Mouse (Mus musculus): ENCODE data around the gene Myo1e.

- no peak for TF ChIP-seq CTCF (IDR thresholded peaks at IDR 0.05; ENCODE audit: extremely low read depth, insufficient read length, insufficient replicate concordance, low read depth, low read length)
- TF ChIP-seq POLR2A (IDR thresholded peaks at IDR 0.05; ENCODE audit: low read depth, low read length): no peak
Measured at GRCm38 (mm10) chr9:70271137-70271536, 64.0 kb downstream of the Myo1e start.
